Mouse (Mus musculus) limb, embryonic 15.5 days (tissue): ENCODE data around the gene A030005K14Rik. TPM values are rescaled to one million over a fixed set of nuclear protein-coding genes. Genes with fewer than 3 reads are reported as not detected.
A peak's percentile ranks its signal among the peaks of the same experiment; 100 is the strongest.

Experiments used
- ATAC-seq: fragments of 200-750 bp; cut with Nextera tagmentation; 2 replicates; pipeline ENCODE4 v1.8.0; 2017; ENCODE audit warnings: low read depth, moderate TSS enrichment; ENCODE audit not compliant: insufficient number of reproducible peaks, low FRiP score, low TSS enrichment
- H3K27ac ChIP-seq: fragments of 300-500 bp; sonication (generic); 2 replicates; pipeline ENCODE4 v1.5.1; 2015; ENCODE audit warnings: moderate library complexity, mild to moderate bottlenecking, inconsistent platforms
- H3K27me3 ChIP-seq: fragments of 300-500 bp; sonication (generic); 2 replicates; pipeline ENCODE4 v1.6.1; 2015; ENCODE audit warnings: inconsistent platforms
- H3K36me3 ChIP-seq: fragments of 300-500 bp; sonication (generic); 2 replicates; pipeline ENCODE4 v1.6.1; 2015; ENCODE audit warnings: inconsistent platforms
- H3K4me1 ChIP-seq: fragments of 300-500 bp; sonication (generic); 2 replicates; pipeline ENCODE4 v1.6.1; 2015; ENCODE audit warnings: inconsistent platforms
- H3K4me2 ChIP-seq: fragments of 300-500 bp; sonication (generic); 2 replicates; pipeline ENCODE4 v1.6.1; 2015; ENCODE audit warnings: mild to moderate bottlenecking, inconsistent platforms
- H3K4me3 ChIP-seq: fragments of 300-500 bp; sonication (generic); 2 replicates; pipeline ENCODE4 v1.5.1; 2015; ENCODE audit warnings: mild to moderate bottlenecking, inconsistent platforms
- H3K9ac ChIP-seq: fragments of 300-500 bp; sonication (generic); 2 replicates; pipeline ENCODE4 v1.6.1; 2015; ENCODE audit warnings: inconsistent platforms
- H3K9me3 ChIP-seq: fragments of 300-500 bp; sonication (generic); 2 replicates; pipeline ENCODE4 v1.6.1; 2016; ENCODE audit warnings: inconsistent platforms
- WGBS: fragments of 180-500 bp; shearing (Covaris S2); methylation state at CpG from one replicate; pipeline ENCODE4 v1.1.7; 2015; 5-methylcytosine and 5-hydroxymethylcytosine counted together
- polyA plus RNA-seq: library from polyadenylated mRNA; unstranded; fragments of >200 nt; fragmentation: Nextera tagmentation; extraction: Ambion mirVana; gene quantifications from 2 replicates; pipeline ENCODE4 v1.2.1, GENCODE M21; 2015

Gene A030005K14Rik
- polyA plus RNA-seq: not detected in 2 replicates

DNA sequence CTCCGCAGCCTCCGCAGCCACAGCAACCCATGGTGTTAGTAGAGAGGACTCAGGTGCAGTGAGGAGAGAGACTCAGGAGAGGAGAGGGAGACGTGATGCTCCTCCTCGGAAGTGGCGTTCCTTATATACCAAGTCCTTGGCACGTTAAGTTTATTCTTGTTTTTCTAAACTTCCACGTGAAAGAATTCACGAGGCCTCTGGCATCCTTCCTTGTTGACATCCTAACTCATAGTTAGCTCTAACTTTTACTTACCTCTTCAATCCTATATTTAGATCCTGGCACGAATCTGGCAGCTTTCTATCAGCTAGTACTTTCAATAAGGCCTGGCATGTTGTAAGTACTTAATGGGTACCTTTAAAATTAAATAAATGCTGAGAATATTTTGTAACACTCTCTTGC, at the start of gene A030005K14Rik:
A030005K14Rik (minus strand) TSS at position 101 of the 400 bp plus-strand sequence.
- Histone ChIP-seq H3K9me3 (no peaks in the 10 kb centered on the region), H3K27ac (no peak within 1 kb of the TSS), H3K27me3 (no peaks in the 10 kb centered on the region), H3K9ac (no peak within 1 kb of the TSS), H3K4me2 (no peak within 1 kb of the TSS), H3K4me3 (no peak within 1 kb of the TSS), H3K36me3 (no peaks in the 10 kb centered on the region), H3K4me1 (no peaks in the 10 kb centered on the region)
- no peak for ATAC-seq
- WGBS: 82% methylated on average over 9 of the region's 9 CpGs

- H3K4me2 ChIP-seq: no peak overlapping the region
- no peak for ATAC-seq
- H3K4me3 ChIP-seq: no peak overlapping the region
- H3K4me1 ChIP-seq: no peaks in the 10 kb centered on the region
- H3K9ac ChIP-seq: no peak overlapping the region
- H3K9me3 ChIP-seq: no peaks in the 10 kb centered on the region
- no peaks in the 10 kb centered on the region for H3K27me3 ChIP-seq
- no peaks in the 10 kb centered on the region for H3K36me3 ChIP-seq
- H3K27ac ChIP-seq: no peak overlapping the region
- WGBS: 71% methylated on average over 5 of the region's 5 CpGs
Observed at GRCm38 (mm10) chr1:83107410-83107978, 48.3 kb upstream of the A030005K14Rik start.

GRCm38 (mm10) chr1:83105464-83105863, 46.3 kb upstream of the A030005K14Rik start:
- ATAC-seq: no peak
- H3K9me3 ChIP-seq: no peaks in the 10 kb centered on the region
- WGBS: 64% methylated on average over 1 of the region's 1 CpGs
- no peaks in the 10 kb centered on the region for H3K27me3 ChIP-seq
- no peak overlapping the region for H3K4me3 ChIP-seq
- no peaks in the 10 kb centered on the region for H3K36me3 ChIP-seq
- no peaks in the 10 kb centered on the region for H3K4me1 ChIP-seq
- no peak overlapping the region for H3K4me2 ChIP-seq
- H3K27ac ChIP-seq: no peak overlapping the region
- no peak overlapping the region for H3K9ac ChIP-seq

GRCm38 (mm10) chr1:83101891-83102290, 42.7 kb upstream of the A030005K14Rik start:
- H3K9ac ChIP-seq: no peak overlapping the region
- 19% methylated on average over 3 of the region's 3 CpGs for WGBS

GRCm38 (mm10) chr1:83099580-83100137, 40.5 kb upstream of the A030005K14Rik start:
- Histone ChIP-seq H3K9me3 (no peaks in the 10 kb centered on the region), H3K27me3 (no peaks in the 10 kb centered on the region), H3K27ac (no peak overlapping the region), H3K4me3 (no peak overlapping the region), H3K9ac (no peak overlapping the region), H3K4me1 (no peaks in the 10 kb centered on the region), H3K36me3 (no peaks in the 10 kb centered on the region), H3K4me2 (no peak overlapping the region)
- no peak for ATAC-seq
- 63% methylated on average over 7 of the region's 7 CpGs for WGBS

More at GRCm38 (mm10) chr1:83101891-83102290, 42.7 kb upstream of the A030005K14Rik start:
- Histone ChIP-seq H3K4me2 (no peak overlapping the region), H3K4me1 (no peaks in the 10 kb centered on the region), H3K9me3 (no peaks in the 10 kb centered on the region), H3K4me3 (no peak overlapping the region), H3K27ac (no peak overlapping the region), H3K36me3 (no peaks in the 10 kb centered on the region), H3K27me3 (no peaks in the 10 kb centered on the region)
- no peak for ATAC-seq

GRCm38 (mm10) chr1:83099160-83099559, 40.0 kb upstream of the A030005K14Rik start:
- 83% methylated on average over 2 of the region's 2 CpGs for WGBS

DNA sequence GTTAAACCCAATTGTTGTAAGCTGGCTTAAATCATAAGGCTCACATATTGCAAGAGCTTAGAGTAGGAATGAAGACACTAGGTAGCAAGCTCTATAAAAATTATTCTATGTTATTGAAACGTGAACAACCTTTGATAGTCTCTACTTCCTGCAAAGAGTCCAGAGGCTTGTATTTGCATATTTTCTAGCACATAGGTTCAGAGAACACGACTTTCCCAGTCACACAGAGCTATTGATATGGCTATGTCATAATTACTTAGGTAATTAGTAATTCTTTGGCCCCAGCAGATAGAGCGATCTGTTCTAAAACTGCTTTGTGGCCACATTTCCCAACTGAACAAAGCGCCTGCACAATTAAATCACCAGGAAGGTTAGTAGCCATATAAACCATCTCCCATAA, 37.8 kb upstream of the A030005K14Rik start:
- Histone ChIP-seq H3K4me3 (no peak overlapping the region), H3K27ac (no peak overlapping the region), H3K27me3 (no peaks in the 10 kb centered on the region), H3K4me1 (no peaks in the 10 kb centered on the region), H3K9me3 (no peaks in the 10 kb centered on the region), H3K36me3 (no peaks in the 10 kb centered on the region), H3K9ac (no peak overlapping the region), H3K4me2 (no peak overlapping the region)
- 42% methylated on average over 4 of the region's 4 CpGs for WGBS
- no peak for ATAC-seq

More at GRCm38 (mm10) chr1:83099160-83099559, 40.0 kb upstream of the A030005K14Rik start:
- Histone ChIP-seq H3K9ac (no peak overlapping the region), H3K4me1 (no peaks in the 10 kb centered on the region), H3K4me2 (no peak overlapping the region), H3K27me3 (no peaks in the 10 kb centered on the region), H3K36me3 (no peaks in the 10 kb centered on the region), H3K27ac (no peak overlapping the region), H3K9me3 (no peaks in the 10 kb centered on the region), H3K4me3 (no peak overlapping the region)
- ATAC-seq: no peak

DNA sequence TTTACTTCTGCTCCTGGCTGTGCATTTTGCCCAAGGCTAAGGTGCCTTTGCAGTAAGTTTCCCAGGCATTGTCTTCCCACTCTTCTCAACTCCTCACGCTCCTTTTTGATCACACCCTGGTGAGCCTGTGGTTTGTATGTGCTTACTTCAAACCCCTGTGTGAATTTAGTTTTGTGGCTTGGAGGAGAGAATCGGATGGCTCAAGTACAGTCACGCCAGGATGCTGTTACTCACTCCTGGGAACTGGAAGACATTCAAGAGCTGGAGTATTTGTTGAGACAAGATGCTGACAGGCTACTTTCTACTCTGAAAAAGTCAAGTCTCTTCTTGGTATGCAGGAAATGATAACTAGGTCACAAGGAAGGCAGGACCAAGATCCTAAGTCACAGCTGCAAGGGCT, 32.1 kb upstream of the A030005K14Rik start:
- no peak overlapping the region for H3K9ac ChIP-seq
- H3K36me3 ChIP-seq: no peaks in the 10 kb centered on the region
- H3K27me3 ChIP-seq: no peaks in the 10 kb centered on the region
- H3K27ac ChIP-seq: no peak overlapping the region
- no peak overlapping the region for H3K4me3 ChIP-seq
- H3K9me3 ChIP-seq: no peaks in the 10 kb centered on the region
- WGBS: 63% methylated on average over 3 of the region's 3 CpGs
- ATAC-seq: no peak
- no peak overlapping the region for H3K4me2 ChIP-seq
- no peaks in the 10 kb centered on the region for H3K4me1 ChIP-seq

DNA sequence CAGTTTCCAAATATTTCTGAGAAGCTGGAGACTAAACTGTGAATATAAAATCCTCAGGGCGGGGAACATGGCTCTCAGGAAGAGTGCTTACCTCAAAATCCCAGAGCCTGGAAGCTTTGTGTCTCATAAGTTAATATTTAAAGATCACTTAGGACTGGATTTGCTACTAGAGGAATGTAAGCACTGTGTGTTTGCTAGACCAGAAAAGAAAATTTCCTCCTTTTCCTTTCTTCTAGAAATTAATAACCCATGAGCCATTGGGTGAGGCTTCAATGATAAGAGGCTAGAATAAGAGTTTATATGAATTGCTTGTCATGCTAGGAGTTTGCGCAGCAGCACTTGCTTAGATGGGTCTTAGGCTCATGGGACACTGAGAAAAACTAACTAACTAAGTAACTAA, 25.6 kb upstream of the A030005K14Rik start:
- no peak overlapping the region for H3K4me3 ChIP-seq
- no peak overlapping the region for H3K9ac ChIP-seq
- no peak overlapping the region for H3K27ac ChIP-seq
- no peaks in the 10 kb centered on the region for H3K4me1 ChIP-seq
- no peaks in the 10 kb centered on the region for H3K36me3 ChIP-seq
- 90% methylated on average over 2 of the region's 2 CpGs for WGBS
- ATAC-seq: no peak
- H3K4me2 ChIP-seq: no peak overlapping the region
- H3K27me3 ChIP-seq: no peaks in the 10 kb centered on the region
- no peaks in the 10 kb centered on the region for H3K9me3 ChIP-seq

DNA sequence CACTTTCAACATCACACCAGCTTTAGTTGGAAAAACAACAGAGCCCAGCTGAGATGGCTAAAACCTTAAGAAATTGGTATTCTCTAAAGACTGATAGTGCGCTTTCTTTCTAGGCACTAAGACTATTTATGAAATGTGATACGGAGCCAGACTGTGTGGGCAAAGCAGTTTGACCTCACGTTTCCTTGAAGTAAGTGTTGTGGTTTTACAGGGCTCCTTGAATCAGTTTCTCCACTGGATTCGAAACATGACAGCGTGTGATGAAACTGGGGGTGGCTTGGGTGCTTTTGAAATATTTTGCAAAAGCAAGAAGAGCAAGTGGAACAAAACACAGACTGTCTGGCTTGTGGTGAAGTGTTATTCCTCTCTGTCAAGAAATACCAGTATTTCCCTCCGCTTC, 17.8 kb upstream of the A030005K14Rik start:
- no peak for ATAC-seq
- Histone ChIP-seq H3K36me3 (no peaks in the 10 kb centered on the region), H3K4me2 (no peak overlapping the region), H3K27me3 (no peaks in the 10 kb centered on the region), H3K4me3 (no peak overlapping the region), H3K27ac (no peak overlapping the region), H3K4me1 (no peaks in the 10 kb centered on the region), H3K9ac (no peak overlapping the region), H3K9me3 (no peaks in the 10 kb centered on the region)
- WGBS: 67% methylated on average over 6 of the region's 6 CpGs

- no peaks in the 10 kb centered on the region for H3K27me3 ChIP-seq
- H3K9ac ChIP-seq: no peak overlapping the region
- H3K36me3 ChIP-seq: no peaks in the 10 kb centered on the region
- no peak overlapping the region for H3K27ac ChIP-seq
- no peaks in the 10 kb centered on the region for H3K9me3 ChIP-seq
- peak overlapping the region; percentile 27 for H3K4me3 ChIP-seq
- H3K4me2 ChIP-seq: peak overlapping the region; percentile 30
- no peaks in the 10 kb centered on the region for H3K4me1 ChIP-seq
- ATAC-seq: no peak
- WGBS: 44% methylated on average over 11 of the region's 11 CpGs
Observed at GRCm38 (mm10) chr1:83076190-83076917, 17.2 kb upstream of the A030005K14Rik start.

GRCm38 (mm10) chr1:83075526-83076189, 16.5 kb upstream of the A030005K14Rik start:
- Histone ChIP-seq H3K36me3 (no peaks in the 10 kb centered on the region), H3K4me1 (no peaks in the 10 kb centered on the region), H3K27me3 (no peaks in the 10 kb centered on the region), H3K4me2 (peak overlapping the region; percentile 30), H3K27ac (no peak overlapping the region), H3K4me3 (peak overlapping the region; percentile 27), H3K9me3 (no peaks in the 10 kb centered on the region), H3K9ac (no peak overlapping the region)
- 44% methylated on average over 15 of the region's 15 CpGs for WGBS
- no peak for ATAC-seq
